Mouse (Mus musculus): Measurements from ENCODE around the gene St6galnac3.

- TF ChIP-seq CTCF (IDR thresholded peaks at IDR 0.05; ENCODE audit: insufficient read depth, low read length) (no peak), POLR2A (IDR thresholded peaks at IDR 0.05; ENCODE audit: borderline replicate concordance, extremely low read depth, low read depth, low read length) (no peak)
Observed at GRCm38 (mm10) chr3:153738421-153738820, 13.4 kb upstream of the St6galnac3 start.

Data from lung, adult 2 months (tissue).